Mouse (Mus musculus) thymus, postnatal 36 days (tissue): ENCODE measurements at regions not wholly inside any gene's neighbourhood (a gene's known extent, or its start where the extent isn't known, plus 50 kb on each side); places are given as distances from the start of the nearest gene placed in this dataset.

Experiments used
- DNase-seq, 2 experiments: peaks; one replicate each; pipeline ENCODE4 v3.0.0; 2022; ENCODE audit warnings: mixed read lengths in 2 of 2

DNA sequence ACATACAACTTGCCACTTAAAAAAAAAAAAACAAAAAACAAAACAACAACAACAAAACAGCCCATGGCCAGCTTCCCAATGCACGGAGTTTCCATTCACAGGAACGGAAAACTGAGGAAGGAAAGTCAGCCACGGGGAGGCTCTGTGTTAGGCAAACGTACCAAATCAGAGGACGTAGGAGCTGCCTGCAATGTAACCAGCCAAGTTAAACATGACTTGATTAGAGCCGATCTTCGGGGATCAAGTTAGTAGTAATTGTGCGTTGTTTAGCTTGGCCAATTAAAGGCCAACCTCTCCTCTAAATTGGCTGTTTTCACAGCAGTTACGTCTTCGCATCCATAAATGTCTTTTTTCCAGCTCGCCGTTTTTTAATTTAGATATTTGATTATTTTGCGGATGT lies 190.7 kb downstream of the Cd83 start:
- no peak for DNase-seq

DNA sequence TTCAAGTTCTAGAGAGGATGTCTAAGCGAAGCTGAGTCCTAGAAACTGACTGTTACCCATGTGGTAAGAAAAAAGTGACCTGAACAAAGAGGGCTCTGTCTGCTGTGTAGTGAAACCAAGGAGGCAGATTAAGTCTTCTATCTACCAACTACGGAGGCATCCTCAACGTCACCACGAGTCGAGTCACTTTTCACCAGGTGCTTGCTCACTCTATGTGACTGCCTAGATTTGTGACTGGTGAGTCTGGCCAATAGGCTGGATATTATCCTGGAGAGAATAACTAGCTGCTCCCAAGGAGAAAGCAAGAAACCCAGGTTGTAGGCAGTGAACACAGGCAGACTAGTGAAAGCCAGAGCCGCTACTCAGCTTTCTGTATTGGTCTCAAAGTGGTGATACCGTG lies 191.2 kb downstream of the Cd83 start:
- DNase-seq = no peak

- DNase-seq = no peak
These were observed 192.1 kb downstream of the Cd83 start for GRCm38 (mm10) chr13:43976676-43977075.

DNA sequence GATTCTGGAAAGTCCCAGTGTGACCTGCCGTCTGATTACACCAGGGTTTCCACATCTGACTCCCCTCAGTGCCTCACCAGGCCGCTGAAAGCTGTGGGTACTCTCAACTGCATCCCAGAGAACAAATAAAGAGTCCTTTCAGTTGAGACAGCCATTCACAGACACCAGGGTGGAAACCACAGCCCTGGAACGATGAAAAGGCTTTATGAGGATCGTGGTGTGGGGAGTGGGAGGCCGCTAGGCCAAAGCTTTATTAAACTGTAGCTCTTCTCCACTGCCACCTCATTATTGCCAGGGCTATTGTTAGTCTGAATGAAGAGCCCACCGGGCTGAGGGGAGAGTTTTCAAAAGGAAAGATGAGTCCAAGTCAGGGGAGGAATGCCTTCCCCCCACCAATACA lies 202.8 kb downstream of the Cd83 start:
- DNase-seq = no peak

DNA sequence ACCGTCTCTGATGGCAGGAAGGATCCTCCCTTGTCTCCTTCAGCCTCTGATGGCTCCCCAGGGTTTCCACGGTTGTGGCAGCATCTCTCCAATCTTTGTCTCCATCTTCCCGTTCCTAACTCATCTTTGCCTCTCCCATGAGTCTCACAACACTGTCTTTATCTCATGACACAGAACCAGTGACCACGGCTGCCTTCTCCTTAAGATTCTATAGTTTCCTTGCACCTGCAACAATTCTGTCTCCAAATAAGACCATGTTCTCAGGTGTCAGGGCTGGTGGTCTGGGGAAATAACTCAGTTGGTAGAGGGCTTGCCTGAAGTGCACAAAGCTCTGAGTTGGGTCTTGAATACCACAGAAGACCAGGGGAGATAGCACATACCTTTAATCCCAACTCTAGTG lies 203.8 kb downstream of the Cd83 start:
- no peak for DNase-seq

DNA sequence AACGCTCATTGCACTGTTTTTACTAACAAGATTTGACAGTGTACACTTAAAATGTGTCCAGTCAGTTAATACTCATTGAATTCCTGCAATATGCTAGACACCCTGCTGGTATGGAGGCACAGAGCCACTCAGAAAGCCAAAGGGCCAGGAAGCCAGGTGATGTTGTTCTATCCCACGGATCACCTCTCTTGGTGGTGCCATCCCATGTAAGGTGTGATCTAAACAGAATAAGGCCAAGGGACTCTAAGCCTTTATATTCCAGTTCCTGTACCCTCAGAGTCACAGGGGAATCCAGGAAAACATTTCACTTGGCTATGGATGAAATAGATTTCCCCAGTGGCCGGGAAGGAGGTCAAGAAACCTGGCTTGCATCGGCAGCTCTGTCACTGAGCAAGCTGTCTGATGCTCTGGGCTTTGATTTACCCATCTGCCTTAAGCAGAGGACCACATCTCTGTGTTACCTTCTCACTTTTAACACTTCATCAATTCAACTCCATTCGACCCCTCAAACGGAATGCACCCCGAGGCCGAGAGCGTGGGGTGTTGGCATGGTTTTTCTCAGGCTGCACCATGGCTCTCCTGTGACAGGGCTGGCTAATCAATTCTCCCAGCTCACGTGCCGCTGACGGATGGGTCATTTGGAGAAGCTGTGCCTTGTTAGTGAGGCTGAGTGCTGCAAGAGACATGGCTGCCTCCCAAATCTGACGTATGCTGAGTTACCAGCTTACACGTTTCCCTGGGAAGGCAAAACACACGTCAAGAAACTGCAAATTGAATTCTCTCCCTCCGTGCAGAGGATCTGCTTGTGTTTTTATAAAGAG lies 205.9 kb downstream of the Cd83 start:
- no peak for DNase-seq

GRCm38 (mm10) chr13:43991774-43992173 lies 207.2 kb downstream of the Cd83 start:
- DNase-seq = no peak

DNA sequence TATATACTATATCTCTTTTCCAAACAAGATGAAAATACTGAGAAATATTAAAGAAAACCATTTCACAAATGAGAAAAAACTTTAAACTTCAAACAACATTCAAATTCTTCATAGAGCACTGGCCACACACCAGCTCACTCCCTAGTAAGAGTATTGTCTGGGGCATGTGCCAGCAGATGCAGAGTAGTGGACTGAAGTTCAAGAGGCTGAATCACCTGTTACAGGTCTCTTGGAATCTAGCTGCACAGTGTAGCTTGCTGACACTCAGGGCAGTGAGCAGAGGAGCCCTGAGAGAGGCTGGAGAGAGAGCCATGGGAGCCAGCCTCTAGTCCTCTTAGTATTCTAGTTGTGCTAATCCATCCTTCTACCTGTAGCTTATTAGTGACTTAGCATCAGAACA lies 208.4 kb downstream of the Cd83 start:
- DNase-seq = no peak

DNA sequence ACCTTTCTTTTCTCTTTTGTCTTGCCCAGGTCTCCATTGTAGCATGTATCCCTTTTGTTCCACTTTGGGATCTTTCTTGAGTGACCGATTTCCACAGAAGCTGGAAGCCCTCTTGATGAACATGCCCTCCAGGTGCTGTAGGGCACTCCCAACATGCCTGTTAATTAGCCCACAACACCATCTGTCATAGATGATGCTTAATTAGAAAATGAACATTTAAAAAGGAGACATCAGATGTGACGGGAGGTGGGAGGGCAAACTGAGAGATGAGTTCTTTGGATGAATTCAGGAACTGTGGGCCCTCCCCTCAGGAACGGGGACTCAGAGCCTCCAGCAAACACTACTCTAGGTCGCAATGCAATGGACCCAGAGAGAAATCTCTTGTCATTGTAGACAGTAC lies 209.8 kb downstream of the Cd83 start:
- DNase-seq = no peak

- DNase-seq = no peak
These were observed 211.0 kb downstream of the Cd83 start for GRCm38 (mm10) chr13:43995623-43996022.

DNA sequence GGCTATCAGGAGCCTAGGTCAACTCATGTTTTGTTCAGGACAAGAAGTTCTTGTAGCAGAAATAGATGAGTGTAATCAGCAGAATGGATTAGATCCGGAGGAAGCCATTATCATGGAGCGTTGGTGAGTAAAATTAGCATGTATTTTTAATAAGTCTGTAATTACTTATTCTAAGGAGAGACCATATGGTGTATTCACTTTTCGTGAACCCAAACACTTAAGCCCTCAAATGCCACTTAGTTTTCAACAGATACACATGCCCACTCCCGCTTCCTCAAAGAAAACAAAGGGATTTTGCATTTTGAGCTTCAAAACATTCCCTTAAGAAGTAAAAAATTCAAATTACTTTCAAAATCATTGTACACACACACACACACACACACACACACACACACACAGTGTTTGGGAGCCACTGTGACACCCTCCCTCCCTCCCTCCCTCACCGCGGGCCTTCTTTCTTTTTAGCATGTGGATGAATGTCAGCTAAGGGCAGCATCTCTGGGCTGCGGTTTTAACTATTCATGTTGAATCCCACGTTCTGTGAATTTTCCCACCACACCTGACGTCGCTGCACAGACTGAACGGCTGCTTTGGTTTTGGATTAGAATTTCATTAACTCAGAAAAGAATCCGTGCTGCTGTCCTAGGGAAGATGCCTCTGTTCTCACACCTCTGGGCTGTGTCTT lies 217.4 kb downstream of the Cd83 start:
- no peak for DNase-seq

DNA sequence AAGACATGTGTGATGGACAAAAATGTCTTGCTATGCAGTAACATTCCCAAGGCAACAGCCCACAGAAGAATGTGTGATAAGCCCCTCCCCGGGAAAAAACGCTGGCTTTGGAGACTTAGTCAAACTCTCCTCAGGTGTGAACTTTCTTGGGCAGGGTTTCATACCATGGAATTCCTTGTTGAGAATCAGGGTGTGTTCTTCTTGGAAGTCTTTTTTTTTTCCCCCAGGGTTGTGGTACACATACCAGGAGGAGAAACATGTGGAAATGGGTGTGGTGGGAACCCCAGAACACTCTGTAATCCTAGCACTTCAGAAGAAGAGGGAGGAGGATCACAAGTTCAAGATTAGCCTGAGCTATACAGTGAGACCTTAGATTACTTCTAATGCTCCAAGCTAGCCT lies 228.3 kb downstream of the Cd83 start:
- no peak for DNase-seq

DNA sequence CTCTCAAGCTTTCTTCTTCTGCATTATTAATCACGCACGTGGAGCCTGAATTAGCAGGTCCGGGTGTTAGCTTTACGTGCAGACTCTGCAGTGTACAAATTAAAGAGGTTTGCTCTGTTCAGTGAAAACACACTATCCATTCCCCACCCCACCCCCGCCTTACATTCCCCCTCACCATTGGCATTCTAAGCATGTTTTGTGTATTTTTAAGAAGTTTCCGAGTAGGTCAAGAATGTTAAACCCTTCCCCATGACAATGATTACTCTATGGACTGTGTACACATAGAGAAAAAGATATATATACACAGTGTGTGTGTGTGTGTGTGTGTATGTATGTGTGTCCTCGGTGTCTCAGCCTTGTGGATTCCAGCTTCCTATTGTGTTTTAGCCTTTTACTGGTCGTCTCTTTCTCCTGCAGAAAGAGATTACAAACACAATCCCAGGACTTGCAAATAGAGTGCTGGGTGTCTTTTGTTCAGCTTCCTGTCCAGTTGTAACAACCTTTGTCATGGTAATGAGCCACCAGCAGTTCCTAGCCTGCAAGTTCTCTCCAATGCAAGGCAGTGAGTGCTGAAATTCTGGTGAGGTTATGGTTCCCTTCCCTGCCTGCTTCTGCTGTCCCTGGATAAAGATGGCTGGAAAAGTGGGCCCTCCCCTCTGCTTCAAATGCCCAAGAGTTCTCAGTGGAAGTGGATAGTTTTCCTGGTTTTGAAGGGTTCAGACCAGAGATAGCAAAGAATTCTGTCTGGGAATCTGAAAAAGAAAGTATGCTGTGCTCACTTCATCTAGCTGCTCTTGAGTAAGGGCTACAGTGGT lies 234.1 kb downstream of the Cd83 start:
- no peak for DNase-seq

- DNase-seq = no peak
These were observed 234.7 kb downstream of the Cd83 start for GRCm38 (mm10) chr13:44019304-44019583.

- DNase-seq = no peak
These were observed 236.3 kb downstream of the Cd83 start for GRCm38 (mm10) chr13:44020851-44021250.

- no peak for DNase-seq
These were observed 237.5 kb downstream of the Cd83 start for GRCm38 (mm10) chr13:44022106-44022505.

DNA sequence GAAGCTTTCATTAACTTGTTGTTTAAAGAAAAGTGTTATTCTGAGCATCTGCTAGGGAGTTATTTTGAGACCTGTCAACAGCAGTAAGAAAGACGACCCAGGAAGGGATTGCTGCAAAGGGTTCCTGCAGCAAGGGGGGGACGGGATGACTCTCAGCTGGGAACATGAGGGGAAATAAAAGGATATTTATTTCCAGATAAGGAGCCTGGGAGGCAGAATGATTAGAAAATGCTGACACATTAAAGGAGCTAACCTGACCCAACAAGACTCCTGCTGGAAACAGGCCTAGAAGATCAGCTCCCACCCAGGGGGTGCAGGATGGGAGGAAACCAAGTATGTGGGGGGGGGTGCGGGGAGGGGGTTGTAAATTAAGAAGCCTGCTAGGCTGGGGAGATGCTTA lies 240.0 kb downstream of the Cd83 start:
- DNase-seq = no peak

- DNase-seq = no peak
These were observed 242.0 kb downstream of the Cd83 start for GRCm38 (mm10) chr13:44026321-44027255.

- DNase-seq = no peak
These were observed 243.5 kb downstream of the Cd83 start for GRCm38 (mm10) chr13:44028081-44028480.

DNA sequence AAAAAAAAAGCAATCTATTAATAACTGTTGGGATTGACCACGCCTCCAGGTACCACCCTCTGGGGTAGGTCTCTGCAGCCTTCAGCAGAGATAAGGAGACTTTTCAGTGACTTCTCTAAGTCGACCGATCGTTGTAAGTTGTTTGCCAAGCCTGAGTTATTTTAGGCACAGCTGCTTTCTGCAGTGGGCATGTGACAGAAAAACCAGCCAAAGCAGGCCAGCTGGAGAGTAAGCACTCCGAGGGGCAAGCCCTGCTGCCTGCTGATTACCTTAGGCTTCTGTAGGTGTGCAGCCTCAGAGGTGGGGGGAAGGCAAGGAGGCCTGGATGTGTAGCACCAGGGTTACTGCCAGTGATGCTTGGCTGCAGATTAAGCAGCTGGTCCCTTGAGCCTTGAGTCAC lies 246.0 kb downstream of the Cd83 start:
- DNase-seq = no peak

GRCm38 (mm10) chr13:44037774-44038294 lies 253.3 kb downstream of the Cd83 start:
- DNase-seq = no peak

GRCm38 (mm10) chr13:44038322-44038721 lies 253.7 kb downstream of the Cd83 start:
- DNase-seq = no peak

GRCm38 (mm10) chr13:44040640-44041039 lies 256.1 kb downstream of the Cd83 start:
- no peak for DNase-seq
